Mouse (Mus musculus): ENCODE results near the gene Oxsr1.
"Not testable (repeated sequence)": the region's sequence is repeated elsewhere in the genome, so short reads cannot be mapped to it uniquely, and the experiment has no call there.

The Oxsr1 gene

DNA sequence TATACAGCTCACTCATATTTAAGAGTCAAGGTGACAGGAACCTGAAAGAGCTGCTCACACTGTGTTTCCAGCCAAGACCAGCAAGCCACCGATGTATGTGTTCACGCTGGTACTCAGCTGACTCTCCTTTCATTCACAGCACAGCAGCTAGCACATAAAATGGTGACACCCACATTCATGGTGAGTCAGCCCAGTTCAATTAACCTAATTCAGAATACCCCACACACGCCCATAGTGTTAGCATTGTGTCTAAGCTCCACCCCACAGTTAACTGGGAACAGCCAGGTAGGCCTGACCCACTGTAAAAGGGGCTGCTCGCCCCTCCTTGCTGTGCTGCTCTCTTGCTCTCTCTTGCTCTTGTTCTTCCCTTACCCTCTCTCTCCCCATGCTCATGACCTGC lies 50.7 kb downstream of the Oxsr1 start:
- no peak for DNase-seq (ENCODE audit: low spot score)

DNA sequence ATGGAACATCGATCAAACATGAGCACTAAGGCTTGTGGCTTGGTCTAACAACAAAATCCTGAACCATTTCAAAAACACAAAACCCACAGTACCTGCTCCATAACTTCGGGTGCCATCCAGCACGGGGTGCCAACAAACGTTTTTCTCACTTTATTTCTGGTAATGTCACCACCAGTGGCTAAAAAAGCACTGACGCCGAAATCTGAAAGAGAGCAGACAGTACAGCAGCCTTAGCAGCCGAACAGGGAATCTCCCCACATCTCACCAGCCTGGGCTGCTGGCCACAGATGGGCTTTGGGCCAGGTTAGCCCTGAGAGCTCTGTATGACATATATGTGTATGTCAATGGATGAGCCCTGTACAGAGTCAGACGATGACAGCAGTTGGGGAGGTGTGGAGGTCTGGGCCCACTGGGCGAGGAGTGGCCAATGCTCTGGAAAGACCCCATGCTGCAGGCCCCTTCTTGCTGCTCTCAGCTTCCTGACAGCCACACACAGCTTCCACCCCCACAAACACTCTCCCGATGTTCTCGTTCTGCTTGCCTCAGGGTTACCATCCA lies 53.6 kb downstream of the Oxsr1 start:
- no peak for DNase-seq (ENCODE audit: low spot score)

DNA sequence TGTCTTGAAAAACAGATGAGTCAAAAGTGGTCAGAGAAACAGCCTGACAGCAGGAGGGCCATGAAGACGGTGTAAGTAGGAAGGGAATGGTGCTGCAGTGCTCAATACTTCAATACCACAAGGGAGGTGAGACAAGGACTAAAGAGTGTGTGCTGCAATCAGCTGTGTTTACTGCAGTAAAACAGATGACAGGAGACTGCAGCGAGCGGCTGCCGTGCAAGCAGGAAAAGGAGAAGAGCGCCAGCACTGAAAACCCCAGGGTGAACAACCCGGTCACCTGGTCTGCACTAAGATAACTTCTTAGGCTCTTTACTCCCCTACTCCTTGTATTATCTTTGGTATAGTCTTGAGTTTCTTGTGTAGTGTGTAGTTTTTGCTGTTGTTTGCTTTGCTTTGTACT lies 54.1 kb downstream of the Oxsr1 start:
- DNase-seq (ENCODE audit: low spot score), result no peak

DNA sequence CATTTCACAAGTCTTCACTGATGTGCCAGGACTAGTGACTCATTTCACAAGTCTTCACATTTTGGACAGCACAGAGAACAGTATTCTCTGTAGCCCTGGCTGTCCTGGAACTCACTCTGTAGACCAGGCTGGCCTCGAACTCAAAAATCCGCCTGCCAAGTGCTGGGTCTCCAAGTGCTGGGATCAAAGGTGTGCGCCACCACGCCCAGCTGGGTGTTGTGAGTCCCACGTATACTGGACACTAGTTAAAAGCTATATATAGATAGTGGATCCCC lies 56.2 kb downstream of the Oxsr1 start:
- not testable (repeated sequence) for DNase-seq (ENCODE audit: low spot score)

DNA sequence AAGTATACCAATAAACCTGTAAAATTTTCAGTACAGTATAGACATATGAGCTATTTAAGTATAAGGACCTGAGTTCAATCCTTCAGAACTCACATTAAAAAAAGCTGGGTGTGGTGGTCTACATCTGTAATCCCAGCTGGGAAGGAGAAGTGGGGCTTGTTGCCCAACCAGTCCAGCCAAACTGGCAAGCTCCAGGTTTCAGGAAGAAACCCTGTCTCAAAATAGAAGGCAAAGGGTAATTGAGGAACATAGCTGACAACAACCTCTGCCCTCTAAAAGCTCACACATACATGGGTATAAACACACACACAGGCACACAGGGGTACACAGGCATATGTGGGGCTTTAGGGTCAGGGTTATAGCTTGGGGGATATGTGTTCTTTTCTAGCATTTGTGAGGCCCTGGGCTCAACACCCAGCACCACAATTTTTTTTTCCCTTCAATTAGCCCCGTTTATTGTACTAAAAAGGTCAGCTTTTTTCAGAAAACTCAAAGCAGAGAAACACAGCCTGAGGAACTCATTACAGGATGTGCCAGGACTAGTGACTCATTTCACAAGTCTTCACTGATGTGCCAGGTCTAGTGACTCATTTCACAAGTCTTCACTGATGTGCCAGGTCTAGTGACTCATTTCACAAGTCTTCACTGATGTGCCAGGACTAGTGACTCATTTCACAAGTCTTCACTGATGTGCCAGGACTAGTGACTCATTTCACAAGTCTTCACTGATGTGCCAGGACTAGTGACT lies 56.7 kb downstream of the Oxsr1 start:
- DNase-seq (ENCODE audit: low spot score), result not testable (repeated sequence)

DNA sequence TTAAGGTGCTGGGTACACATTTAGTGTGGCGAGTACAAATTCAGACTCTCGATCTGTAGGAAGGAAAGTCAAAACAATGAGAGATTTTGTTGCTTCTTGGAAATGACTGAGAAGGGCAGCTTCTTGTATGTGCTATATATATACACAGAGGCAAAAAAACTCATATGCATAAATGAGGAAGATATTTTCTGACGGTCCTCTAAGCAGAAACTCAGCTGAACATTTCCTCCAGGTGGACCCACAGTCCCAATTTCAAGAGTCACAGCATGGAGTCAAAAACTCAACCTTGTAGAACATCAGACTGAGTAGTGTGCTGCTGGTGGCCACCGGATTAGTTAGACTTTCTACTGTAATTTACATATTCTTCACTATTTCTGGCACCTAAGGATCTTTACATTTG lies 59.2 kb downstream of the Oxsr1 start:
- no peak for DNase-seq (ENCODE audit: low spot score)

DNA sequence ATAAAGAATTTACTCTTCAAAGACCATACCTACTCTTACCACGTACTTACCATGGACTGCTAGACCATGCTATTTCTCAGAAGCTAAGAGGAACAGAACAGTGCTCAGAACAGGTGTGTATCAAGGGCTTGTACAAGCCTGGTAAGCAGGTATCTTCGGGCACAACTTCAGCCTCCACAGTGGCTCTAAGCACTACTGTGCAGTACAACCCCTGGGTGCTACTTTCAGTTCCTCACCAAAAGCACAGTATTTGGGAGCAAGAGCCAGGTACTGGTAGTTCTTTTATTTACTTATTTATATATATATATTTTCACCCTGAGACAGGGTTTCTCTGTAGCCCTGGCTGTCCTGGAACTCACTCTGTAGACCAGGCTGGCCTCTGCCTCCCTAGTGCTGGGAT lies 61.4 kb downstream of the Oxsr1 start:
- no peak for DNase-seq (ENCODE audit: low spot score)

DNA sequence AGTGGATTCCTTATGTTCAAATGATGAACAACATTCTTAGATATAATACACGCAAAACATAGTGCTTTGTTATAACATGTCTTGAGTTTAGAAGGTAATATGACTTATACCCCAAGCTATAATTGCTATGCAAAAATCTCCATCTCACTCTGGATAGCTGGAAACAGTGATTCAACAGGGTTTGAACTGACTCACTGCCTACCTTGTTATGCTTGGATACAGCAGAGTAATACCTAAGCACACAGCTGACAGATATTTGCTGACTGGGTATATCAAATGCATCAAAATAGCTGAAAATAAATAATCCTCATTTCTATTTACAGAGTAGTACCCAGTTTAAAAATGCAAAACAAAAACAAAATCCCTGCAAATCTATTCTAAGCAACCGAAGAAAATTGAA lies 63.4 kb downstream of the Oxsr1 start:
- no peak for DNase-seq (ENCODE audit: low spot score)

DNA sequence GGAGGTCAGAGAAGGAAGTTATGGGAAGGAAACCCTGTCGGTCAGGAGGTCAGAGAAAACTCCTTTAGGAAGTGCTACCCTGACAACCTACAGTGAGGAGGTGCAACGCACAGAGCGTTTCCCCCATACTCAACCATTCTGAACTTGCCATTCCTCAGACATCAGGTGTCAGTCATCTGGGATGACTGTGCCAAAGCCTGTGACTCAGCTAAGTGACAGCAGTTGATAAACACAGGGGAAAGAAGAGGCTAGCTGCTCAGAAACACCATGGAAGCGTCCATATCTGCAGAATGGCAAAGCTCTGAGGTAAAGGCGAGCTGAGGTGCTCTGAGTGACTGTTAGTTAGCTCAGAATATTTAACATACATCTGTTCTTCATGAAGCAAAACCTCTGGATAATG lies 64.1 kb downstream of the Oxsr1 start:
- no peak for DNase-seq (ENCODE audit: low spot score)

DNA sequence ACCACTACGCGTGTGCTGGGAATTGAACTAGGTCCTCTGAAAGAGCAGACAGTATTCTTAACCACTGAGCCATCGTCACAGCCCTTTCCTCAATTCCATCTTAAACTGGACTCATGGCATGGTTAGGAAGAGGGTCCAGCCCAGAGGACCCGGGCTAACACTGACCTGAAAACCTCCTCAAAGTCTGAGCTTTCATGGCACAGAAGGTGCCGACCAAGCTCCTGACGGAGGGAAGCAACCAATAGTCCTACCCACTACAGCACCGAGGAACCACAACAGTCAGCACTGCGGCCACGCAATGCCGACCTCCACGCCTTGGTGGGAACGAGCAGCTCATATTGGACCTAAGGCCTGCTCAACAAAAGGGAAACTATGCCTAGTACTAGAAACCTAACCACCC lies 66.1 kb downstream of the Oxsr1 start:
- no peak for DNase-seq (ENCODE audit: low spot score)

DNA sequence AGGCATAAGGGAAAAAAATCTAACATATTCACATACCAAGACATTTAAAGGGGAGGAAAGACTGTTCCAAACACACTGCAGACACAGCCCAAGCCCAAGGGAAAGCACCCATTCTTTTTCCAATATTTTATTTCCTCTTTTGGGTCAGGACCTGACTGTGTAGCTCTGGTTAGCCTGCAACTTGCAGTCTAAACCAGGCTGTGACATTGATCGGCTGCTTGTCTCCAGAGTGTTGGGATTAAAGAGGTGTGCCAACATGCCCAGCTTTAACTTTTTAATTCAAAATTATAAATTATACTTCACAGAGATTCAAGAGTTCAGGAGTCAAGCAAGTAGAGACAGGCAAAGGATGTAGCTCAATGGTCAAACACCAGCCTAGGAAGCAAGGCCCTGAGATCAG lies 67.1 kb downstream of the Oxsr1 start:
- no peak for DNase-seq (ENCODE audit: low spot score)

DNA sequence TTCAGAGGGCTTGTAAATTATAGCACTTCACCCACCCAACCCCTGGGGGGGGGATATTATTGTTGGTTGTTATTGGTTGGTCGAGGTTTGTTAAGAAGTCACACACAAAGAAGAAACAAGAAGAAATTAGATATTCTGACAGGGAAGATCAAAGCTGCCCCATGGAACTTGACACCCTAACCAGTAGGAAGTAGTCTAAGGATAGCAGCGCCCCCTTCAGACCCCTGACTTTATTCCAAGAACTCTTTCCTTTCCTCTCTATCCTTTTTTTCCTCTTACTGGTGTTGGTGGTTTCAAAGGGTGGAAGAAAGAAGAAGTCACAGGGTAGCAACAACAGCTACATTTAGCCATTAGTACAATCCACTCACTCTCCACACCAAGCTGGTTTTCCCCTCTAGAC lies 68.0 kb downstream of the Oxsr1 start:
- DNase-seq (ENCODE audit: low spot score), result no peak

DNA sequence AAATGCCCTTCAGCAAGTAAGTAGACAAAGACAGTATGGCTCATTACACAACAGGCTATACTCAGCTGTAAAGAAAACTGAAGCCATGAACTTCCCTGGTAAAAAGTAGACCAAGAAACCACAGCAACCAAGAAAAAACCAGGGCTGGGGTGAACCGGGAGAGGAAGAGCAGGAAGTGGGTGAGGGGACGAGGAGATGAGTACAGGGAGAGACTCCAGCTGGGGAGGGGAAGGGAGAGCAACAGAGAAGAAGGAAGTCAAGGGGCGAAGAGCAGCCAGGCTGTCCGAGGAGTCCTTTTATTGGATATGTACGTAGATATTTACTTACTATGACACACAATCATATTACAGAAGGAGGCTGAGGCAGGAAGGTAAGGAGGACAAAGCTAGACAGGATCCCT lies 74.2 kb downstream of the Oxsr1 start:
- DNase-seq (ENCODE audit: low spot score), result no peak

DNA sequence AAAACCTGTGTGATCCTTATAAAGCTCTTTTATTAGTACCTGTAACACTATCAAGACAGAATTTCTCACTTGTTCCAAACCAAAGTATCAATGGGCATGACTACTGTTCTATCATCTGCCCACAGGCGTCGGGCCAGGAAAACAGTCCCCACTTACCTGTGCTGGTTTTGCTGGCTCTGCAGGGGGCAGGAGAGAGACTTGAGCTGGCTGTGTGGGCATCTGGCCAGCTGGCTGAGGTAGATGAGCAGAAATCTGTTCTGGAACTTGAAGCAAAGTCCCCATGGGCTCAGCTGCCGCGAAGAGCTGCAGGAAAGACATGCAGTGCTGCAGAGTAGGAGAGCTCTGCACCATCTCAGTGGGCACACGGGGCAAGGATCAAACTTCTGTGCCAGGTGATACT lies 75.4 kb downstream of the Oxsr1 start:
- no peak for DNase-seq (ENCODE audit: low spot score)

DNA sequence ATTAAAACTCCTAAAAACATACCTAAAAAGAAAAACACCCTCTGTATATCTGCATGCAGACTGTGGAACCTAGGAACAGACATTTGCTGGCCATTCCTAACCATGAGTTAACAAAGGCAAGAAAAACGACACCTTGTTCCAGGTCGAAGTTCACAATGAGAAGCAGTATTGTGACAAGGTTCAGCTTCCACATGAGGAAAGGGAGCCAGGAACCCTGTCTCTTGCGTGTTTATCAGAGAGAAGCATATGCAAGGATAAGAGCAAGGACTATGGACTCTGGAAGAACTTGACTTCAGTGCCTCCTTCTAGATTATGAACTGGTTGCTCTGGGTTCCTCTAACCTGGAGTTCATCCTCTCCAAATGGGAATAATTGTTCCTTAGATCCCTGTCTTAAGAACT lies 78.2 kb downstream of the Oxsr1 start:
- no peak for DNase-seq (ENCODE audit: low spot score)

DNA sequence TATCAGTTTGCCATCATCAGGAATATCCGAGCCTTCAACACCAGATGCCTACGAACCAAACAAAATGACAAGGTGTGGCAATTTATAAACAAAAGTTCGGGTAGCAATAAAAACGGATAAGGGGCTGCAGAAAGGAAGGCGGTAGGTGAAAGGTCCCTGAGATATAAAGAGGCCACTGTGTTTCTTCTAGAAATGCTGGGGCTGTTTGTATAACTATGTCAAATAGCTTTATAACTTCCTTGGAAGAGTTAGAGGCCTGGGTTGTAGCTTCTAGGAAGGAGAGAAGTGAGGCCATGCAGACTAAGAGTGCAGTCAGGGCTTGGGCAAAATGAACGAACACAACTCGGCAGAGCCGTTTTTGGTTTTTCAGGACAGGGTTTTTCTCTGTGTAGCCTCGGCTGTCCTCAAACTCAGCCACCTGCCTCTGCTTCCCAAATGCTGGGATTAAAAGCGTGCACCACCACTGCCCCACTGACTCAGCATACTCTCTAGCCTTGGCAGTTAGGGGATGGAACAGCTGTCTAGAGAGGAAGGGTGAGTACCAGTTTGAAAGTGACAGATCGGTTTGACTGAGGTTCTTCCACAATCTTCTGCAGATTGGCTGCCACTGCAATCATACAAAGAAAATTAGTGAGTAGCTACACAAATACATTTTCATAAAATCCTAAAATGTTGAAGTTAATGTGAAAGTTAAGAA lies 80.9 kb downstream of the Oxsr1 start:
- DNase-seq (ENCODE audit: low spot score), result no peak

DNA sequence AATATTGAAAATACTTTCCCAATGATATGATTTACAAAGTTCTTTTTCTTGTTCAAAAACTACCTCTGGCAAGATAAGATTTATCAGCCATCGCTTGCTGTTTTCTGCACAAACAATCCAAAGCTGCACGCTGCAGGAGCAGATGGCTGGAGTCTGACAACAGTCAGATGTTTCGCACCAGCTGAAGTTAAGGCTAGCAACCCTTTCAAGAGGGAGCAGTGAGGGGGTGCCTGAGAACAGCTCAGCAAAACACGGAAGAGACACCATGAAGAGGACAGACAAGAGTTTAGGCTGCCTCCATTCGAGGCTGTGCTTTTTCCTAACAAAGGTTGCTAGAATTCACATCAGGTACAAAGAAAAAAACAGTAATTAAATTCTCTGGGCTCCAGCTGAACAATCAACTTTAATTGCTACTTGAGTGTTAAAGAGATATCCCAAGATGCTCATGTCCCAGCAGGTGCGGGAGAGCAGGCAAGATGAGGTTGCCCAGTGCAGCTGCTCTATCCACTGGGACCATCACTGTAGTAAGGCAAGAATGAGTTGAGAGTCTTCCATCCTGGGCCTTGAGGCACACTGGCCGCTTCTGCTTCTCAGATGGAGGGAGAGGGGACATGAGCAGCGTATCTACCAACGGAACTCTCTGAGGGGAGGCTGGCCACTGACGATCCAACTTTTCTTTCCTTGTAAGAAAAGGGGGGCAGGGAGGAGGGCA lies 81.8 kb downstream of the Oxsr1 start:
- DNase-seq (ENCODE audit: low spot score), result no peak

DNA sequence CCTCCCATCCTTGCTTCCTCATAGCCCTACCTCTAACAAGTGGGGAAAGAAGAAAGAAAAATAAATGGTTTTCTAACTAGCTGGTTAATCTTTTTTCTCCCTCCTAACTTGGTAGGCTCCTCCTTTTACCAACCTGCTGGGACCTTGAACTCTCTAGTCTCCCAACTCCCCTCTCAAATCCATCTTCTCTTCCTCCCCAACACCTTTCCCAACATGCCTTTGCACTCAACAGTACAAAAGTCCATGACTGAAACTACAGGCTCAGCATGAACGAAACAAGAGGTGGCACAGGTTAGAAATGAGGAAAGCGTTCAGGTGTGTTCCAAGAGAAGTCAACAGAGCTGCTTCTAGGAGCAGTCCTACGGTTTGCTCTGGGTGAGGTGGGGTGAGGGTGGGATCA lies 83.0 kb downstream of the Oxsr1 start:
- no peak for DNase-seq (ENCODE audit: low spot score)

DNA sequence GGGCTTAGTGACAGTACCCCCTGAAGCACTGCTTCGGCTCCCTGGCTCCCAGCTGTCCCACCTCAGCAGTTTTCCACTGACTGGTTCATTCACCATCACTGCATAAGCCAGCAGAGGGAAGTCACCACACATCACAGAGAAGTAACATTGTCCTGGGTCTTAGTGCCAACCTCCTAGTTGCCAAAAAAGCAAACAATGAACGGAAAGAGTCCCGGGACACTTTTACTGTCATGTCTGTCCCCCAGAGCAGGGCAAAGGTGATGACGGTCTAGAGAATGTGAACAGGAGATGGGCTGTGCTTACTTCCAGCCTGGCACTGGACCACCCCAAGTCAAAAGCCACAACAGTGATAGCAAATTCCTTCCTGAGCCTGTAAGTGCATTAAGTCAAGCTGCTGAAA lies 83.4 kb downstream of the Oxsr1 start:
- DNase-seq (ENCODE audit: low spot score), result no peak

DNA sequence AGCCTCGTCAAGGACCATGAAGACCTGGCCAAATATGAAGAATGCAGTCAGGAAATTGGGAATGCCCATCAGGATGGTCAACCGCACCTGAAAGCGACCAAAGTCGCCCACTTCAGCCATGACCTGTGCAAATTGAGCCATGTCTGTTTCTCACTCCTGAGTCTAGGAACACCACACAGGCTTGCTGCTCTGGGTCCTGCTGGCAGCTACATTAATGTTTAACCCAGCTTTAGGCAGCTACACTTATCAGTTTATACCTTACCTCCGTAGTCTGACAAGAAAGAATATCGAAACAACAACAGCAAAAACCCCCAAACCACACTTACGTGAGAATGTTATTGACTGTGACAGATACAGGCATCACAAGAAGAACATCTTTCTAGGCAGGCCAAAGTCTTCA lies 90.7 kb downstream of the Oxsr1 start:
- DNase-seq (ENCODE audit: low spot score), result no peak

DNA sequence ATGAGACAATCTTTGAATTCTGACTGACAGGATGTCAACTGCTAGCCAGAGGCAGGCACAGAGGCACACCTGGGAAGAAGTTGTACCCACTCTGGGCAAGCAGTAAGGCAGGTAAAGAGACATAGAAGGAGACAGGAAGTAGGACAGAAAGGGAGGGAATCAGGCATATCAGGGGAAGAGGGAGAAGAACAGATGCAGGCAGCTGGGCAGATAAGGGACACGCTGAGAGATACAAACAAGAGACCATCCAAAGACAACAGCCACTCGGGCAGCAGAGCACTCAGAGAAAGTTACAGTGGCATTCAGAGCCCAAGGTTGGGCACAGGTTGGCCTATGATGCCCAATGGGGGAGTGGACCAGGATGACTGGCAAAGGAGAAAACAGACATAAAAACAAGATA lies 91.4 kb downstream of the Oxsr1 start:
- DNase-seq (ENCODE audit: low spot score), result no peak

DNA sequence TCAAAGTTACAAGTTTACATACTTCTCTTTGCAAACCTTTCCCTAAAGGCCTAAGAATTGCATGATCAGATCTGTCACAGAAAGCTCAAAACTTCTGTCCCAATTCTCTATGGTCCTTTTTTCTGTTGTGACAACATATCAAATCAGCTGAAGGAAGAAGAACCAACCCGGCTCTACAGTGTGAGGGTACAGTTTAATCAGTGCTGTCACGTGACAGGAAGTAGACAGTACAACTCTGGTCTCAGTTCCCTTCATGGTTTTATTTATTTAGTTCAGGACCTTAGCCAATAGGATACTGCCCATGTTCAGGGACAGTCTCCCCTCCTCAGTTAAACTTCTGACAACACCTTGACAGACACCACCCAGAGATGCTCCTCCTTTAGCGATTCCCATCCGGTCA lies 102.0 kb downstream of the Oxsr1 start:
- no peak for DNase-seq (ENCODE audit: low spot score)

DNA sequence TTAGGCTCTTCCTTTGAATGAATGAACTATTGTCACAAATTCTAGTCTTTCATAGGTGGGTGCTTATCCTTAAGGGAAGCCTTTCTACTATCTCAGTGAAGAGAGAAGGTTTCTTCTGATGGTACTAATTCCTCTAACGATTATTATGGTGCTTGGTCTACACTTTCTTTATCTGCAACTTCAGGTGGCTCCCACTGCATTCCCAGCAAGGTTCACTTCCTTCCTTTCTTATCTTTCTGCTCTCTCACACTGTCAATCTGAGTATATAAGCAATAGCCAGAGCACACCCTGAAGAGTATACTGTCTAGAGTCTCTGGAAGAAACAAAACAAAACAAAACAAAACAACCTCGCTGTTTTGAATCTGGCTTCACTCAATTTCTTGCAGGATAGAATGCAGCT lies 102.6 kb downstream of the Oxsr1 start:
- no peak for DNase-seq (ENCODE audit: low spot score)

All from urinary bladder, postnatal 10 days (tissue).